Mouse (Mus musculus) ovary, postnatal 14 days (tissue): Measurements from ENCODE around the gene Zfhx3.

Source experiments
- DNase-seq: peaks from one replicate; pipeline ENCODE4 v3.0.0; 2022; ENCODE audit warnings: low spot score

Zfhx3 gene

DNA sequence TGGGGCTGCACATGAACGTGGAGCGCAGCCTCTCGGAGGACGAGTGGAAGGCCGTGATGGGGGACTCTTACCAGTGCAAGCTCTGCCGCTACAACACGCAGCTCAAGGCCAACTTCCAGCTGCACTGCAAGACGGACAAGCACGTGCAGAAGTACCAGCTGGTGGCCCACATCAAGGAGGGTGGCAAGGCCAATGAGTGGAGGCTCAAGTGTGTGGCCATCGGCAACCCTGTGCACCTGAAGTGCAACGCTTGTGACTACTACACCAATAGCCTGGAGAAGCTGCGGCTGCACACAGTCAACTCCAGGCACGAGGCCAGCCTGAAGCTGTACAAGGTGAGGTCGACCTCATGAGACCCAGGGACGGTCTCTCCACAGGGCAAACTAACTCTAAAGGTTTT, 857.9 kb downstream of the Zfhx3 start:
- DNase-seq: no peak

DNA sequence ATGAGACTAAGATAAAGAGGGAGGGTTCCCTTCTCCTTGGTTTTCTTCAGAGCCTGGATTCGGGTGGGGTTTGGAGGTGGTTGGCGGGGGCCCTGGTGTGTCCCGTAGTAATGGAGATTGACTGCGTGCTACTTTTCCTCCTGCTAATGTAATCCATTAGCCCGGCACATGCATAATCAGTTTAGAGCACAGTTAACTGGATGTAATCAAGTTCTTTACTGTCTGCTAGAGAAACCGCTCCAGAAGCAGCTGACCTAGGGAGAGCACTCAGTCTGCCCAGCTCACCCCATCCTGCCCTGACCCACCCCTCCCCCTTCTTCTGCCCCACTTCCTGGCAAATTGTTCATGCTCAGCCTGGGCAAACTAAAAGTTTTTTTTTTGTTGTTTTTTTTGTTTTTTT, 860.6 kb downstream of the Zfhx3 start:
- DNase-seq: no peak

DNA sequence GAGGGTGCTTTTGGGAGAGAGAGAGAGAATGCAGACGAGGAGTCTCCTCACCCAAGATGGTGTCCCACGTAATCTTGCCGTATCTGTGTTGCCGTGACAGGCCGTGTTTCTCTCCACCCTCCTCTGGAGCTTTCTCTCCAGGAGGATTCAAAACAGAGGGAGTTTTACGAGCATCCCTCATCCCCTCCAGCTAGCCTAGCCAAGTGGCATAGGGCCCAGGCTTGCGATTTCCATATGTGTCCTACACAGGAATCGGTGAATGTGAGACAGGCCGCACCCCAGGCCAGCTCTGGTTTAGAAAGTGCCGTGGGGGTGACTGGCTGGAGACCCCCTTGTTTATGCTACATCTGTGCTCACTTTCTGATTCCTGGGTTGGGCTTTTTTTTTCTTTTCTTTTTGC, 869.2 kb downstream of the Zfhx3 start:
- DNase-seq: no peak

DNA sequence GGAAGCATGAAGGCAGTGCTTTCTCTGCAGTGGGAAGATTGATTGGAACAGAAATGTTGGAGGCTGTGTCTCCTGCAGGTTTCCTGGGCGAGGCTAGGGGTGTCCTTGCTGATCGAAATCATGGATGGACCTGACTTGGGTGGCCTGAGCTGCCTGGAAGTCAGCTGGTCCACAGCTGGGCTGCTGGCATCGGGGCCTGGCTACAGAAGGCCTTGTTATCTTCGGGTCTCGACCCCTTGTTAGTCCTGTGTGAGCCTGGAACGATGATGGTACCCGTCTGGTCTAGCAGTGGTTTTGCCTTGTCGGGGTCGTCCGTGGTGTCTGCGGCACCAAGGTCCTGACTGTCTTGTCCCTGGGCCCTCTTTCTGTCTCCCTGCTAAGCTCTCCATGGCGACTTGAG, 870.9 kb downstream of the Zfhx3 start:
- DNase-seq: no peak

DNA sequence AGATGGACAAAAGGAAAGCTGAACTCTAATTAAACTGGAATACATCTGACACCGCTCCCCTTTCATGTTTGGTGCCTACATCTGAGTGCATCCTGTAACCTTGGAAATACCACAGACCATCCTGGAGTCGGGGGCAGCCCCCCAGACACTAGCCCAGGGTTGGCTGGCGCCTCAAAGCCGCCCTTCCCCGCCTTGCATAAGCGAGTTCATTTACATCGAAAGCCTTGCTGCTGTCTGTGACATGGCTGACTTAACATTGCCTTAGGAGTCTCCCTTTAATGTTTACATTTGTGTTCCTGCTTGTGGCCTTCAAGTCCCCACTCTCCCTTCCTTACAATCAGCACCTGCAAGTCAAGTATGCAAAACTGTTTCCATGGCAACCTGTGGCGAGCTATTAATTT, 876.8 kb downstream of the Zfhx3 start:
- DNase-seq: no peak

DNA sequence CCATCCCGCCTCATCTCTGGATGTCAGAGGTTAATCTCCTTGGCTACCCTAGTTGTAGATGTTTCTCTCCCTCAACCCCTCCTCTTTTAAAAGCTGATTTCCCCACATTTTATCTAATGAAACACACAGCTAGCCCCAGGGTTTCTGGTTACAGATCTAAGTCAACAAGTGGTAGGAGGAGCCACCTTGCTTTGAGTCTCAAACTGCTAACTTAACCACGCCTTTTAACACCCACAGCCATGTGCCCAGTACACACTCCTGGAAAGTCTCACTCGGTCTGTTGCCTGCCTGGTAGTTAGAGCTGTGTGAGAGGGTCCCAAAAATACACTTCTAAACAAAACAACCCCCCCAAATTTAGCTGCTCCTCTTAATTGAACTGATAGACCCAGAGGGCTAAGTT, 877.4 kb downstream of the Zfhx3 start:
- no peak for DNase-seq

DNA sequence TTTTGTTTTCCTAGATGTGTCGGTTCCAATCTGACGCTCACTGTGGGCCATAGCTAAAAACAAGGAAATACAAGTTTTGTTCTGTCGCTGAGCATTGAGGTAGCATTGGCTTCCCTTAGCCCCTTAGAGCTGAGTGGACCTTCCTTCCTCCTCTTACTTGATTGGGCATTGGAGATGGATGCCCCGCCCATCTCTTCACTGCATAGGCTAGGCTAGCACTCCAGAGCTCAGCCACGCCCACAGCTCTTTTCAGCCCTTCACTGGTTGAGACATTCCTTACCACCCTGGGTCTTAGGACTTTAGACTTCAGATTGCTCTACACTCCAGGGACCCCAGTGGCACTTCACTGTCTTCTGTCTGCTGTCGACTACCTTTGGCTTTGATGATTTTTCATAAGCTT, 878.2 kb downstream of the Zfhx3 start:
- DNase-seq: no peak

DNA sequence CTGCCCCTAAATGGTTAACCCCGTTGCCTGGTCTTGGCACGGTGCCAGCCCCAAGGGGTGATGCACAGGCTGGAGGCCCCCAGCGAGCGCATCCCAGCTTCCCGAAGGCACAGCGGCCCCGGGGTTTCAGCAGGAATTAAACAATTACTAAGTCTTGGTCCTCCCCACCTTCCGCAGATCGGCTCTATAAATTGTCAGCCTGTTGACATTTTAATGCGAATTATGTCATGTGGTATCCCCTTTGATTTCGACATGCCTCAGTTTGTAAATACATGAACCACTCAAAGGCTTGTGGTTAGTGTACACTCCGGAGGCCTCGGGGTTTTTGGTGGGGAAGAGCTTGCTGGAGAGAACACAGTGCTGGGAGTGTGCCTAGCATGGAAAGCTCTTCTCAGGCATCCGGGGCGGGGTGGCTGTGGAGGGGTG, 880.4 kb downstream of the Zfhx3 start:
- DNase-seq: no peak

DNA sequence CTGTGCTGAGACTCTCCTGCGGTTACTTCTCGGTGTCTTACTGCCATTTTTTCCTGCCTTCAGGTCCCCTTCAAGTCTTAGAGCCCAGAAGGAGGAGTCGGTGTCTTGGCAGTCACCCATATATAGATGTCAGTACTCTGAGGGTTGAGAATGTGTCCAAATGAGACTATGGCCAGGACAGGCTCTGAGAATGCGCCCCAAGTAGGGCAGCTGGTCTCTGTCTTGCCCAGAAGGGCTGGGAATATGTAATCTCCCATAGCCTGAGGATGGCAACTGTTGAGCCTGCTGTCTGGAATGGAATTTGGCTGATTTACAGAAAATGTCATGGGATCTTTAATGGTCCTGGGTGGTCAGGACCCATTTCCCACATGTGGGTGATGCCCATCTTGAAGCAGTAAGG, 881.6 kb downstream of the Zfhx3 start:
- DNase-seq: no peak

DNA sequence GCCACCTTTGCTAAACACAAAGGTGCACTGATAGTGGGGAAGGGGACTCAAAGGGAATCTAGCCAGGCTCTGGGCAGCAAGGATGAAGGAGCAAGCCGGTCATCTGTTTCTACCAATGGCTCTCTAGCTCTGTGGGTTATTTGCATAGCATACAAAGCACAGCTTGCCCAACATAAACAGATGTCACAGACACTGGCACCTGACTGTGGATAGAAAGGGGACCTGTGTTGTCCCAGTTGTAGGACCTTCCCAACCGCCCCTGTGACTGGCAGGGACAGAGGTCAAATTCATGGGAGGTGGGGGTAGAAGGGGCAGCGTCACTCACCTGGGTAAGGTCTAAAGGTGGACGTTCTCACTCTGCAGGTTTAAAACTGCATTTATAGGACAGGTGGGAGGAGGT, 884.0 kb downstream of the Zfhx3 start:
- no peak for DNase-seq

DNA sequence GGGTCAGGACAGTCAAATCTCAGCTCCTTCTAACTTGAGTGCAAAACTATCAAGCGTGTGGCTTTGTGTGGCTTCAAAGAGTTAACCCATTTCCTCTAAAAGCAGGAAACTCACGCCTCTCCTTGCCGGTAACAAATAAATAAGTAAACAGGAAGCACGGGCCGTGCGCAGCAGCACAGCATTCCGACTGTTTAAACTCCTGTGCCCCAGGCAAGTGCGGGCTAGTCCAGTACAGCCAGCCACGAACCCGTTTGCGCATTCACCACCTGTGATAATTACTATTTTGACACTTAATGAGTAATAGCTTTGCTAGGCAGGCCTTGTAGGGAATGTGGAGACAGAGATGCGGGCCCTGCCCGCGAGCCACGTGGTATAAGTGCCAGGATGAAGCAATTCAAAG, 885.0 kb downstream of the Zfhx3 start:
- DNase-seq: no peak

DNA sequence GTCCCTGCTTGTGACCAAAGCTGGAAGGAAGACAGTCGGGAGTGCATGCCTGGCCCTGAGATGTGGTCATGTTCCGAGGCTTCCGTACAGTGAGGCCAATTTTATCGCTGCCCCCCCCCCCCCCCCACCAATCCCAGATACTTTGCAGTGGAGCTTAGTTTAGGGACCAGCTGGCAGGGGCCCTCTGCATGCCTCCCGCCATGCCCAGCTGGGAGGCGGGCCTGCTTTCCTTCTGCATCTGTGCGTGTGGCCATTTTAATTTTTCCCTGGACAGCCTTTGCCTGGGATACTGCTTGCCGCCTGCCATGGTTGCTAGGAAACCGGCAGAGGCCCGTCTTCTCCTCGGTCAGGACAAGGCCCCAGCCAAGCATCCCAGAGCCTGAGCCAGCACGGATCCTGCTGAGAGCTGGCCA, 886.9 kb downstream of the Zfhx3 start:
- DNase-seq: no peak

DNA sequence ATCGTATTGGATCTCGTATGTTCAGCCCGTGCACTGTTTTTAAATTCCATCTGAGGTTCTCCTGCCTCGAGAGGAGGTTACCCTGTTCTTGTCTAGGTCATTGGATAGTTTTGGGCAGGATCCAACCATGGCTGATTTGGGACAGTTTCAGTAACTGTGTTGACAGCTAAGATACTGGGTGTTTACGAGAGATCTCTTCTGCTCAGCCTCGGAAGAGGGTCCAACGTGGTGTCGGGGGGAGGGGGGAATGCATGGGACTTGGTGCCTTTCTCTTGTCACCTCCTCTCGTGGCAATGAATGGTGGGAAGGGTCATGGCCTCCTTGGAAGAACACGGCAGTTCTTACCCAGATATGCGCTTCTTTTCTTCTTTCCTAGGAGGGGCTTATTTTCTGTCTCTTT, 892.7 kb downstream of the Zfhx3 start:
- no peak for DNase-seq

DNA sequence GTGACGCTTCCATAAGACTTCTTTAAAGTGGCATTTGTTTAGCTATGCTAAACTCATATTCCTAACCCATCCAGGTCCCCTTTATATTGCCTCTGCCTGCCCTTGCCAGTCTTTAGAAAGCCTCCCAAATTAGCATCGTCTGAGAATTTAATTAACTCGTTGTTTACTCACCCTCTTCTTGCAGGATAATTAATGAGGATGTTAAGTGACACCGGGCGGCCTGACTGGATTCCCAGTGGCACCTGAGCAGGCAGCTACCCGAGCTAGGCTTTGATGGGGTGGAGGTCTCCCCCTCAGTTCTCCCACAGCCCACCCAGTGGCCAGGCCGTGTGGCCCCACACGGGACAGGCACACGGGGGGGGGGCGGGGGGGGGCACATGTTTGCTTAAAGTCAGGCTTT, 895.3 kb downstream of the Zfhx3 start:
- no peak for DNase-seq

DNA sequence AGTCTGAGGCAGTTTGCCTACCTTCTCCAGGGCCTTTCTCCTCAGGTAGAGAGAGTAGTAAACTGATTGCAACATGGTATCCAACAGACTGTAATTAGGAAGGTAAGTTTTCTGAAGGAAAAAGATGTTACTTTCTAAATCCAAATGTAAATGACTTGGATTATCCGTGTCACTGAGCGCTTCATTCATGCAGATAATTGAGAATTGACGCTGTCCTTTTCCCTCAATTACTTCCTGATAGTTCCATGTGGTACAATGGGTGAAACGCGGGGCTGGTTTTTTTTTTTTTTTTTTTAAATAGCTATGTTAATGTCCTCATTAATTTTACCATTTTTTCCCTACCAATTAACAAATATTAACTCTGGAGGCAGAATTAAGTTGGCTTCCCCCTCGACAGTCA, 896.3 kb downstream of the Zfhx3 start:
- no peak for DNase-seq

DNA sequence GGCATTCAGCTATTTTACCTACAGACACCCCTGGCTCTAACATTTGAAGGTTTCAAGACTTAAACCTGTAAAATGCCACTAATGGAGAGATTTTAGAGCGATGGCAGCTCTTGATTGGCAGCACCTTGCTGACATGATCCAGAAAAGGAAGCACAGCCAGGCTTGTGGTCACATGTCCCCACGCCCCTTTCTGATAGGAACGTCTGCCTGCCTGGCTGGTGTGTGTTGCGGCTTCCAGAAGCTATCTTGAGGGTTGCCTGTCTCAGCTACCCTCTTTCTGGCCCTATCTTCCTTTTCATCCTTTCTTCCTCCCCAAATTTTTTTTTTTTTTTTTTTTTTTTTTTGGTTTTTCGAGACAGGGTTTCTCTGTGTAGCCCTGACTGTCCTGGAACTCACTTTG, 899.9 kb downstream of the Zfhx3 start:
- no peak for DNase-seq

DNA sequence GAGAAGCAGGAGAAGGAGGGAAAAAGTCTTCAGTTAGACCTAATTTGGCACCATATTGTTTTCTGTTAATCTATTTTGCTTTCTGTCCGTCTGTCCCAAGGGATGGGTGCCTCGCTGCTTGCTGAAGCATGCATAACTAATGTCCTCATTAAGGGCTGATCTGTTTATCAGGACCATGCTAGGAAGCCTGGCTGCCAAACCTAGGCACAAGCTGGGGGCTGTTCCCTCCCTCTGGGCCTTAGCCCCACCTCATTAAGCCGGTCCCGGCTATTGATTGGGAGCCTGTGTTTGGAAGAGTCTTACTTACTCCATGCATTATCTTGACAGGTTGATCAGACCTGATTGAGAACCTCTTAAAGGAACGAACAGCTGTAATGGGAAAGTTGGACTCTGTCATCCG, 903.7 kb downstream of the Zfhx3 start:
- DNase-seq: no peak

DNA sequence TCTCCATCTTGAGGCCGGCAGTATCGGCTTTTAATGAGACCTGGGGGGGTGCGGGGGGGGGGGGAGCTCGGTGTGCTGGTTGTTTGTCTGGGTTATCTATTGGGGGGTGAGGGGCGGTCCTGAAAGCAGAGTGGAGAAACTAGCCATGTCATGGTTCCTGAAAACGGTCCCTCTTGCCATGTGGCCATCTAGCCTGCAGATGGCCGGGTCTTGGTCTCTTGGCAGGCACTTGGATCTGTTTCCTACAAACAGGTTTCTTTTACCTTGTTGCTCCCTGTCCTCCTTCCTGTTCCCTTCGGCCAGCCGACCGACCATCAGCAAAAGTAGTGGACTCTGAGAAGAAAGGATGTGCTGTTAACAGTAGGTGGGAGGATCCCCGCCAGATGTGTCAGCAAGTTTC, 904.4 kb downstream of the Zfhx3 start:
- no peak for DNase-seq

DNA sequence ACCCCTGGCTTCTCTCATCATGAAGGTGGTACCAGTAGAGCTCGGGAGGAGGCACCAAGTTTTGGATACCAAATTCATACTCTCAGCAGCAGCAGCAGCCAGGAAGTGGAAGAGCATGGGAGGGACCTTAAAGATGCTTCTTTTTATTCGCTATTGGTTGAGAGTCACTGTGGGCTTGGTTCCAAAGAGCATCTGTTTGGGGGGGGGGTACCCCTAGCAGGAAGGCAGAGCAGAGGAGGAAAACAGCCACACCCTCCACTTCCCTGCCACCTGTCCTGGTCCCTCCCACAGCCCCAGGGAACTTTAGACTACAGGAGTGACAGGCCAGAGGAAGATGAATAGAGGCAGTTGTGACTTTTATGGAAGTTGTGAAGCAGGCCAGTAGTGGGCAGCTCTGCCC, 904.9 kb downstream of the Zfhx3 start:
- no peak for DNase-seq

DNA sequence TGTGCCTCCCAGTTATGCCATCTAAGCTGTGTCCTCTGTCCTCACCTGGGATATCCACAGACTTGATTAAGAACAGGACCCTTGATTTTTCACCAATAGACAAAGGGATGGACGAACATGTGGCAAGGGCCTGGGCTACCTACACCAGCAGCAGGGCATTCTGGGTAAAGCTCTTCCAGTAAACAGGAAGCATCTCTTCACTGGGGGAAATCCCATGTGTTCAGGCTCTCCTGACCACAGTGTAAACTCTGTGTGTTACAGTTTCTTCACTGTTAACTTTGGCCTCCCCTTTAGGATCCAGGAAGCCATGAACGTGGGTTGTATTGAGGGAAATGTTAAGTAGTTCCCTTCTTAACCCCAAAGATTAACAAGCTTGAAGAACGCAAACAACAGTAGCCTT, 906.0 kb downstream of the Zfhx3 start:
- no peak for DNase-seq

DNA sequence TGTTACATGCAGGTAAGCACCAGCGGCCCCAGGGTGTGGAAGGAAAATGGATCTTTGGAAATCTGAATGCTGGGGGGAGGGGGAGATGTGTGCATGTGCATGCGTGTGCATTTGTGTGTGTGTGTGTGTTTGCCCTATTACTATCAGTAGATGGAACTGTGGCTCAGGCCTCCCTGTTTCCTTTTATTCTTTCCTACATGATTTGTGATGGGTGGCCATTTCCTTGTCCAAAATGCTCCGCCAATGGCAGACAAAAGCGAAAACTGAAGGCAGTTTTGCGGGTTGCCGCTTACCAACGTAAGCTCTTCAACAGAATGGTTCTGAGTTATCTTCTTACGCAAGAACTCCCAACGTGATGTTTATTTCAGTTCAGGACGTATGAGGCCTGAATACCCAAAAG, 910.6 kb downstream of the Zfhx3 start:
- DNase-seq: no peak

DNA sequence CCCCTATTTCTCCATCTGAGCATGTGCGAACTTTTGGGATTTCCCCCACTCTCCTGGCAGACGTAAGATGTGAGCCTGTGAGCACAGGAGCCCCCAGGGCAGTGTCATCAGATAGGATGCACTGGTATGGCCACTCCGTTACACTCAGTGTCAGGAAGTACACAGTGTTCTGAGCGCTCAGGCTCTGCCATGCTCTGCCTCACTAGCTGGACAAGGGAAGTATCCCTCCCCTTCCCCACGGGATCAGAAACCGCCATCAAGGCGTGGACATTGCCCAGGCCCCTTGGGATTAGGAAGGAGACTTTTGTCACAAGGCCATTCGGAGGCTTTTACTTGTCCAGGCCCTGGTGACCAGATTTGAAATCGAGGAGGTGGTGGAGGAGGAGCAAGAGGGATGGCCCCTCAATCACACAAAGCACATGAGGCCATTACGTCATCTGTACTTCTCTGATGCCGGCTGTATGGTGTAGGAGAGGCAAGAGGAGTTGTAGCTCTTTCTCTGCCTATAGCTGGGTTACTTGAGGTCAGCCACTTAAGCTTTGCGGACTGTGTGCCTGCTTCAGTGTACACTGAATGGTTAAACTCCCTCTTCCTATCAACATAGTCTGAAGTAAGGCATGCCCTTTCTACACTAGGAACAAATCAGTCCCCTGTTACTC, 912.1 kb downstream of the Zfhx3 start:
- no peak for DNase-seq

DNA sequence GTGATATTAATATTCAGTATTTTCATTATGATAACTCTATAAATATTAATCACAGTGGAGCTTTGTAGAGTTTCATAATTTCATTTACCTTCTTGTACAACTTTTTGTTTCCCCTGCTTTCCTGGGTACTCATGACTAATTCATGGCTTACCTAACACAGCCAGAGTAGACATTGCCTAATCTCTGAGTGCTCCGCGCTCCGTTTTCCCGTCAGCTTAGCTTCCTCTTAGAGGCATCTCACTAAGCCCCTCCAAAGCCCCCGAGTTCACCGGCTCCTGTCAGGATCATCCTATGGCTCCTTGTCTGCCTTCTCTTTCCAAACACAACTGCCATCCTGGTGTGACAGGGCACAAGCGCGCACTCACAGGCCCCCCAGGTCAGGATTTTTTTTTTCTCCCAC, 916.6 kb downstream of the Zfhx3 start:
- no peak for DNase-seq

DNA sequence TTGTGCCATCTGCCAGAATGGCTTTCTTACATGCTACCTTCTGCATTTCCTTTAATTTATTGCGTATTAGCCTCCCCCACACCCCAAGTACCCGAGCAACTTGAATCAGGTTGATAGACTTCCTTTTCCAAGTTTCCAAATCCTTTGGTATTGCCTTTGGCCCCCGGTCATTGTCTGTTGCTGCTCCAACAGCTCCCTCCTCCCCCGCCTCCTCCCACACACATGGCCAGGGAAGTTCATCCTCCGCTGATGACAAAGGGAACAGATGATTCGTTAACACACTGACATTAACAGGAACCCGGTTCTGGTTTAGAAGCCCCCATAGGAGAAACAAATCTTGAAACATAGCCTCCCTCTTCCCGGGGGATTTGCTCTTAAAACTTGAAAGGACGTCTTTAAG, 917.5 kb downstream of the Zfhx3 start:
- DNase-seq: peak; percentile 31

DNA sequence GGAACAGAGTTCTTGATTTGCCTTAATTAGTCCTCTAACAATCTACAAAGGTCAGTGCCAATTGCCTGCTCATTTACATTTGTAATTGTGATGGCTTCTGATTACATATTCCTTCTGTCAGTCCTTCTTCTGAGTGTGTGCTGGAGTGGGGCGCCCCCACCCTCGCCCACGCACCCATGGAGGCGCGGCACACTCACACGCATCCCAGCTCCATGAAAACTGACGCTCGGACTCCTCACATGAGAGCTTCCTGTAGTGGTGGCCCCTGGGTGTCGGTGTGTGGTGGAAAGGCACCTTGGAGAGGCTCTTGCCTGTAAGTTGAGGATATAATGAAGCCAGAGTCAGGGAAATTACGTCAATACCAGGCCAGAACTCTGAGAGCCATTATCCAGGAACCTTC, 921.0 kb downstream of the Zfhx3 start:
- no peak for DNase-seq
